Mouse (Mus musculus): ENCODE results near the gene Ndel1. TPM values are rescaled to one million over a fixed set of nuclear protein-coding genes. Genes with fewer than 3 reads are reported as not detected.
A peak's percentile ranks its signal among the peaks of the same experiment; 100 is the strongest.

Gene Ndel1
- polyA plus RNA-seq, 1 experiment: 27.9 TPM

DNA sequence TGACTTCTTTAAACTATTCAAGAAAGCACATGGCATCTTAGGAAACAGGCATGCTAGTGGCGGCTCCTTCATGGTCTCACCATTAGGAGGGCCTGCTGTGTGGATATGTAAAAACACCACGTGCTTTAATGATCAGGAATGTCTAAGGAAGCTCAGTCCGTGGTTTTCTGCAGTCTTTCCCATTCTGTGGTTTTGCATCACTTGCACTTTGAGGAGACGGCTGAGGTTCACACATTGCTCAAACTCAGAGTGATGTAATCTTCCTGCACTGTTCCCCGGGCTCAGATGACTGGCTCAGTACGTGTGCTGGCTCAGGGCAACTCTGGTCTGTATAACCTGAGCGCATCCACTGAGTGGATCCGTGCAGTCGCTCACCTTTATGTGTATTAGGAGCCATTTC lies 89.3 kb downstream of the Ndel1 start:
- H3K79me3 ChIP-seq (ENCODE audit: low read depth): no peaks in the 10 kb centered on the region

DNA sequence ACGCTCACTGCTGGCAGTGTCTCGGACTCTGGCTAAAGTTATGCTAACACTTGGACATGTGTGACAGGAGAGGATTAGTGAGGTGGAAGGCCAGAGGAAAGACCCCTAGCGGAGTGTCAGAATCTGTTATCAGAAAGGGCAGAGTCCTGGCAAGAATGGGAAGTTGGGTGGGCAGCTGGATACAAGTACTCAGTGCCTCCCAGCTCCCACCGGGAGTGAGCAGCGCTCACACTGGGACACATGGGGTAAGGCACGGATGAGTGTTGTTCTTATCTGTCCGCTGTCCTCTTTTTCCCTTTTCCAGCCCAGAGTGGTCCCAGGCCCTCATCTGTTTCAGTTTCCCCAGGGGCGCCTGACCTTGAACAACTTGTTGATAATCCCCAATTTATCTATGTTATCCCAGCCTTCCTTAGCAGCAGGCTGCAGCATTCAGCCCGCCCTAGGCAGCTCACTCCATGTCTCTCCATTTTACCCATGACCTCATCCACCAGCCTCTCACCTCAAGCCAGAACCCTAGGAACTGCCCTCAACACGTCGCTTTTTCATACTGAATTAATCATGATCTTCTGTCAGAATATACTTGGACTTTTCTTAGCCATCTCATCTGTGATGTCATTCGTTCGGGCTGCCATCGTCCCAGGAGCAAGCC lies 91.1 kb downstream of the Ndel1 start:
- Histone ChIP-seq H3K36me3 (ENCODE audit: control insufficient read depth, insufficient read depth) (peaks cover 26% of the 10 kb centered on the region), H3K79me3 (ENCODE audit: low read depth) (no peaks in the 10 kb centered on the region), H3K27me3 (ENCODE audit: control insufficient read depth, insufficient read depth, insufficient read length) (no peaks in the 10 kb centered on the region), H3K4me3 (ENCODE audit: insufficient read depth, poor library complexity, severe bottlenecking) (no peak overlapping the region), H3ac (ENCODE audit: control insufficient read depth, insufficient read length, low read depth) (no peak overlapping the region), H3K79me2 (ENCODE audit: control insufficient read depth, insufficient read depth) (no peaks in the 10 kb centered on the region)
- TF ChIP-seq CEBPB (IDR thresholded peaks at IDR 0.05; ENCODE audit: low read depth) (no peak), MYOD1 (IDR thresholded peaks at IDR 0.05; ENCODE audit: control insufficient read depth, insufficient read length, low read depth) (no peak)

More for the DNA sequence above, 89.3 kb downstream of the Ndel1 start:
- peak; percentile 3 for TF ChIP-seq CEBPB (IDR thresholded peaks at IDR 0.05; ENCODE audit: low read depth)
- TF ChIP-seq MAX (IDR thresholded peaks at IDR 0.05): no peak
- Histone ChIP-seq H3K27me3 (ENCODE audit: control insufficient read depth, insufficient read depth, insufficient read length) (no peaks in the 10 kb centered on the region), H3ac (ENCODE audit: control insufficient read depth, insufficient read length, low read depth) (no peak overlapping the region), H3K79me2 (ENCODE audit: control insufficient read depth, insufficient read depth) (no peaks in the 10 kb centered on the region), H3K4me3 (ENCODE audit: insufficient read depth, poor library complexity, severe bottlenecking) (no peak overlapping the region), H3K36me3 (ENCODE audit: control insufficient read depth, insufficient read depth) (peaks cover 35% of the 10 kb centered on the region)

DNA sequence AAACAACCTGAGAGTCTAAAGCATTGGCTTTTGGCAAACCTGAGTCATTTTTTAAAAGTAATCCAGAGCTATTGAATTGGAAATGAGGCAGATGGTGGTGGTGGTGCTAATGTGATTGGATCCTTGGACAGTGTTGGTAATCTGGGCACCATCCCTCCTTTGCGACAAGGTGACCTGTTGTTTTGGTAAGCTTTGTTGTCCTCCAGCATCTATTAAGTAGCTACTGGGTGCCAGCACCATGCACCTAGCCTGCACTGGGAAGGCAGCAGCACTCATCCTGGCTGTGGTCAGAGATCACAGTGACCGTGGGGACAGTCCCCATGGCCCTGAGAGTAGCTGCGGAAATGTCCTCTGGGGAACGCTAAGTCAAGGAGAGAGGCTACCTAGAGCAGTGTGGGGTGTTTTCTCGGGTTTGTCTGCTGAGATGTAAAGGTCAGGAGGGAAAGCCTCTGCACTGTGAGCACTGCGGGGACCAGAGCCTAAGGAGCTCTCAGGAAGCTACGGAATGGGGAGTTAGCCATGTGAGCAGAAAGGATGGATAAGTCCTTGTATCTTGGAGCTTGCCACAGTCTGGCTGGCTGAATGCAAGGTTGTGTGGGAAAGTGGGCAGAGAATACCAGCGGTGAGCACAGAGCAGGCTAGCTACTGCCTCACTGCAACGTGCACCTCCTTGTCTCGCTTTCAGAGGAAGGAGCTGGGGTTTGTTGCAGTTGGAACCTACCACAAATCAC lies 91.8 kb downstream of the Ndel1 start:
- no peaks in the 10 kb centered on the region for H3K79me3 ChIP-seq (ENCODE audit: low read depth)
- H3K79me2 ChIP-seq (ENCODE audit: control insufficient read depth, insufficient read depth): no peaks in the 10 kb centered on the region
- peaks cover 22% of the 10 kb centered on the region for H3K36me3 ChIP-seq (ENCODE audit: control insufficient read depth, insufficient read depth)
- H3K27me3 ChIP-seq (ENCODE audit: control insufficient read depth, insufficient read depth, insufficient read length): no peaks in the 10 kb centered on the region
- no peak overlapping the region for H3K4me3 ChIP-seq (ENCODE audit: insufficient read depth, poor library complexity, severe bottlenecking)
- no peak overlapping the region for H3ac ChIP-seq (ENCODE audit: control insufficient read depth, insufficient read length, low read depth)
- TF ChIP-seq MYOD1 (IDR thresholded peaks at IDR 0.05; ENCODE audit: control insufficient read depth, insufficient read length, low read depth) (no peak), FOSL1 (IDR thresholded peaks at IDR 0.05; ENCODE audit: insufficient read depth, low read length, poor library complexity, severe bottlenecking) (no peak), CTCF (IDR thresholded peaks at IDR 0.05; ENCODE audit: control insufficient read depth, insufficient read depth, insufficient read length) (no peak), CEBPB (IDR thresholded peaks at IDR 0.05; ENCODE audit: low read depth) (no peak), MAX (IDR thresholded peaks at IDR 0.05) (no peak), MYOG (IDR thresholded peaks at IDR 0.05; ENCODE audit: control insufficient read depth, extremely low read depth, insufficient read length) (no peak), USF1 (IDR thresholded peaks at IDR 0.05; ENCODE audit: low read depth) (no peak)

DNA sequence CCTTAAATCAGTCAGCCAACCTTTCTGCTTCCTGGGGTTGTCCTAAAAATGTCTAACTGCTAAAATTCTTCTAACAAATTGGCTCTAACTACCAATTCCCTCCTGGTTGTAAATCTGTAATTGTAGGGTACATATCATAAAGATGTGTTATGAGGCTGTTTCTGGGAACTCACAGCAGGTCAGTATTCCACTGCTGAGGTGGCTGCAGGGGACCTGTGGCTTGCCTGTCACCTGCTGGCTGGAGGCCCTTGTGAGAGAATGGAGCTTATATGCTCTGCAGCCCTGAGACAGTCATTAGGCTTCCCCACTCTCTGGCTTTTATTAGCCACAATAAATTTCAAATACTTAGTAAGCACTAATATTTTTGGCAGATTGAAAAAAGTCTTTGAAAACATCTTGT lies 92.8 kb downstream of the Ndel1 start:
- Histone ChIP-seq H3K36me3 (ENCODE audit: control insufficient read depth, insufficient read depth) (peaks cover 14% of the 10 kb centered on the region), H3ac (ENCODE audit: control insufficient read depth, insufficient read length, low read depth) (no peak overlapping the region), H3K79me2 (ENCODE audit: control insufficient read depth, insufficient read depth) (no peaks in the 10 kb centered on the region), H3K27me3 (ENCODE audit: control insufficient read depth, insufficient read depth, insufficient read length) (no peaks in the 10 kb centered on the region), H3K79me3 (ENCODE audit: low read depth) (no peaks in the 10 kb centered on the region), H3K4me3 (ENCODE audit: insufficient read depth, poor library complexity, severe bottlenecking) (no peak overlapping the region)
- TF ChIP-seq MAX (IDR thresholded peaks at IDR 0.05) (no peak), CEBPB (IDR thresholded peaks at IDR 0.05; ENCODE audit: low read depth) (no peak), FOSL1 (IDR thresholded peaks at IDR 0.05; ENCODE audit: insufficient read depth, low read length, poor library complexity, severe bottlenecking) (no peak), MYOD1 (IDR thresholded peaks at IDR 0.05; ENCODE audit: control insufficient read depth, insufficient read length, low read depth) (no peak), MYOG (IDR thresholded peaks at IDR 0.05; ENCODE audit: control insufficient read depth, extremely low read depth, insufficient read length) (no peak), USF1 (IDR thresholded peaks at IDR 0.05; ENCODE audit: low read depth) (no peak), CTCF (IDR thresholded peaks at IDR 0.05; ENCODE audit: control insufficient read depth, insufficient read depth, insufficient read length) (no peak)

DNA sequence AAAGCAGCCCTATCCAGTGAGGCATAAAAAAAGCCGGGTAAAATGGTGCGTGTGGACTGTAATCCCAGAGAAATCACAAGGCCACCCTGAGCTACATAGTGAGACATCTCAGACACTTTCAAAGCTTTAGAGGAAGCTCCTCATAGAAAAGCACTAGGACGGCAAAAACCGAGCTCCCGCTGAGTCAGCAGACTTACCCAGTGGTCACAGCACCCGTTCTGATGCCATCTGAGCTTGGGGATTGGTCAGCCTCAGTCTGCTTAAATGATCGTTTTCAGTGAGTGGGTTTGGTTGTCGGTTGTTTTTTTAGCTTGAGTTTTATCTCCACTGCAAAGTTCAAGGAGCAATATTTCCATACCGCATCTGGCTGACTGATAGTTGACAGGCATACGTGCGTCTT lies 93.7 kb downstream of the Ndel1 start:
- TF ChIP-seq MYOG (IDR thresholded peaks at IDR 0.05; ENCODE audit: control insufficient read depth, extremely low read depth, insufficient read length) (no peak), CEBPB (IDR thresholded peaks at IDR 0.05; ENCODE audit: low read depth) (no peak), MAX (IDR thresholded peaks at IDR 0.05) (no peak), CTCF (IDR thresholded peaks at IDR 0.05; ENCODE audit: control insufficient read depth, insufficient read depth, insufficient read length) (no peak), USF1 (IDR thresholded peaks at IDR 0.05; ENCODE audit: low read depth) (no peak), MYOD1 (IDR thresholded peaks at IDR 0.05; ENCODE audit: control insufficient read depth, insufficient read length, low read depth) (no peak), FOSL1 (IDR thresholded peaks at IDR 0.05; ENCODE audit: insufficient read depth, low read length, poor library complexity, severe bottlenecking) (no peak)
- Histone ChIP-seq H3K79me2 (ENCODE audit: control insufficient read depth, insufficient read depth) (no peaks in the 10 kb centered on the region), H3K4me3 (ENCODE audit: insufficient read depth, poor library complexity, severe bottlenecking) (no peak overlapping the region), H3K79me3 (ENCODE audit: low read depth) (no peaks in the 10 kb centered on the region), H3K27me3 (ENCODE audit: control insufficient read depth, insufficient read depth, insufficient read length) (no peaks in the 10 kb centered on the region), H3K36me3 (ENCODE audit: control insufficient read depth, insufficient read depth) (peaks cover 14% of the 10 kb centered on the region), H3ac (ENCODE audit: control insufficient read depth, insufficient read length, low read depth) (no peak overlapping the region)

DNA sequence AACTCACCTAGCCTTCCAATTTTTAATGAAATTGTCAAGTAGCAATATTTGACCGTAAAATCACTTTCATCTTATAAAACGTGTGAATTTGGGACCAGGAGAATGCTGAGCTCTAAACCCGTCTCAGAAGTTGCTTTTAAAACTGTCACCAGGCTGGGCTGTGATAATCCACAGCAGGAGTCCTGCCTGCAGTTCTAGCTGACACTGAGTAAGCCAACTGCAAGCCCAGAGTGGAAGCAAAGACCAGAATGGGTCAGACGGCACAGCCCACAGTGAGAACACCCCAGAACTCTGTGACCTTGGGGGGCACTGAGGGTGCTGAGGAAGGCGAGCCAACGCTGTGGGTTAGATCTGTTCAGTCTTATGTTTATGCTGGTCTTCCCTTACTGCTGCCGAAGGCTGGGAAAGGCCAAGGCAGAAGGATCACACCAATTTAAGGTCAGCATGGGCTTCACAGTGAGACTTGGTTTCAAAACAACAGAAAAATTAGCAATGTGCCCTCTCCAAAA lies 95.5 kb downstream of the Ndel1 start:
- Histone ChIP-seq H3K79me2 (ENCODE audit: control insufficient read depth, insufficient read depth) (no peaks in the 10 kb centered on the region), H3ac (ENCODE audit: control insufficient read depth, insufficient read length, low read depth) (no peak overlapping the region), H3K4me3 (ENCODE audit: insufficient read depth, poor library complexity, severe bottlenecking) (no peak overlapping the region), H3K79me3 (ENCODE audit: low read depth) (no peaks in the 10 kb centered on the region), H3K36me3 (ENCODE audit: control insufficient read depth, insufficient read depth) (peaks cover 21% of the 10 kb centered on the region), H3K27me3 (ENCODE audit: control insufficient read depth, insufficient read depth, insufficient read length) (no peaks in the 10 kb centered on the region)
- TF ChIP-seq MYOD1 (IDR thresholded peaks at IDR 0.05; ENCODE audit: control insufficient read depth, insufficient read length, low read depth) (no peak), MAX (IDR thresholded peaks at IDR 0.05) (no peak), CEBPB (IDR thresholded peaks at IDR 0.05; ENCODE audit: low read depth) (no peak), CTCF (IDR thresholded peaks at IDR 0.05; ENCODE audit: control insufficient read depth, insufficient read depth, insufficient read length) (no peak), USF1 (IDR thresholded peaks at IDR 0.05; ENCODE audit: low read depth) (no peak), FOSL1 (IDR thresholded peaks at IDR 0.05; ENCODE audit: insufficient read depth, low read length, poor library complexity, severe bottlenecking) (no peak), MYOG (IDR thresholded peaks at IDR 0.05; ENCODE audit: control insufficient read depth, extremely low read depth, insufficient read length) (no peak)

Data from C2C12 (cell line).